Mouse (Mus musculus): ENCODE measurements at regions not wholly inside any gene's neighbourhood (a gene's known extent, or its start where the extent isn't known, plus 50 kb on each side); places are given as distances from the start of the nearest gene placed in this dataset.
"Not testable (repeated sequence)": the region's sequence is repeated elsewhere in the genome, so short reads cannot be mapped to it uniquely, and the experiment has no call there.

- no peak for DNase-seq (ENCODE audit: low read depth, low spot score)
Observed at GRCm38 (mm10) chr15:93094202-93095135, 180.5 kb downstream of the Gxylt1 start.

- DNase-seq (ENCODE audit: low read depth, low spot score) = no peak
Observed at GRCm38 (mm10) chr15:93091396-93091795, 183.6 kb downstream of the Gxylt1 start.

- DNase-seq (ENCODE audit: low read depth, low spot score) = peak; percentile 46
Observed at GRCm38 (mm10) chr15:93089347-93089746, 185.6 kb downstream of the Gxylt1 start.

- DNase-seq (ENCODE audit: low read depth, low spot score) = no peak
Observed at GRCm38 (mm10) chr15:93084967-93085617, 189.9 kb downstream of the Gxylt1 start.

- DNase-seq (ENCODE audit: low read depth, low spot score) = no peak
Observed at GRCm38 (mm10) chr15:93074070-93074469, 200.9 kb downstream of the Gxylt1 start.

GRCm38 (mm10) chr15:93062213-93063131, 212.5 kb downstream of the Gxylt1 start:
- no peak for DNase-seq (ENCODE audit: low read depth, low spot score)

- DNase-seq (ENCODE audit: low read depth, low spot score) = no peak
Observed at GRCm38 (mm10) chr15:93053471-93053870, 221.5 kb downstream of the Gxylt1 start.

- no peak for DNase-seq (ENCODE audit: low read depth, low spot score)
Observed at GRCm38 (mm10) chr15:93027185-93027584, 247.8 kb downstream of the Gxylt1 start.

- no peak for DNase-seq (ENCODE audit: low read depth, low spot score)
Observed at GRCm38 (mm10) chr15:93026456-93027078, 248.4 kb downstream of the Gxylt1 start.

GRCm38 (mm10) chr15:93025791-93026190, 249.2 kb downstream of the Gxylt1 start:
- DNase-seq (ENCODE audit: low read depth, low spot score) = no peak

- DNase-seq (ENCODE audit: low read depth, low spot score) = no peak
Observed at GRCm38 (mm10) chr15:93024171-93024570, 250.8 kb downstream of the Gxylt1 start.

GRCm38 (mm10) chr15:93011166-93011565, 263.8 kb downstream of the Gxylt1 start:
- no peak for DNase-seq (ENCODE audit: low read depth, low spot score)

GRCm38 (mm10) chr15:93010629-93011028, 264.4 kb downstream of the Gxylt1 start:
- DNase-seq (ENCODE audit: low read depth, low spot score) = no peak

GRCm38 (mm10) chr15:93005751-93006231, 269.2 kb downstream of the Gxylt1 start:
- peak; percentile 57 for DNase-seq (ENCODE audit: low read depth, low spot score)

- DNase-seq (ENCODE audit: low read depth, low spot score) = not testable (repeated sequence)
Observed at GRCm38 (mm10) chr15:93005186-93005585, 269.8 kb downstream of the Gxylt1 start.

GRCm38 (mm10) chr15:93004551-93004950, 270.4 kb downstream of the Gxylt1 start:
- no peak for DNase-seq (ENCODE audit: low read depth, low spot score)

GRCm38 (mm10) chr15:93003233-93003632, 271.7 kb downstream of the Gxylt1 start:
- no peak for DNase-seq (ENCODE audit: low read depth, low spot score)

GRCm38 (mm10) chr15:93002002-93002904, 272.7 kb downstream of the Gxylt1 start:
- no peak for DNase-seq (ENCODE audit: low read depth, low spot score)

GRCm38 (mm10) chr15:93001346-93002001, 273.5 kb downstream of the Gxylt1 start:
- no peak for DNase-seq (ENCODE audit: low read depth, low spot score)

Data from WW6 (cell line).